Mouse (Mus musculus): Measurements from ENCODE around the gene Flywch2.

Flywch2 gene

DNA sequence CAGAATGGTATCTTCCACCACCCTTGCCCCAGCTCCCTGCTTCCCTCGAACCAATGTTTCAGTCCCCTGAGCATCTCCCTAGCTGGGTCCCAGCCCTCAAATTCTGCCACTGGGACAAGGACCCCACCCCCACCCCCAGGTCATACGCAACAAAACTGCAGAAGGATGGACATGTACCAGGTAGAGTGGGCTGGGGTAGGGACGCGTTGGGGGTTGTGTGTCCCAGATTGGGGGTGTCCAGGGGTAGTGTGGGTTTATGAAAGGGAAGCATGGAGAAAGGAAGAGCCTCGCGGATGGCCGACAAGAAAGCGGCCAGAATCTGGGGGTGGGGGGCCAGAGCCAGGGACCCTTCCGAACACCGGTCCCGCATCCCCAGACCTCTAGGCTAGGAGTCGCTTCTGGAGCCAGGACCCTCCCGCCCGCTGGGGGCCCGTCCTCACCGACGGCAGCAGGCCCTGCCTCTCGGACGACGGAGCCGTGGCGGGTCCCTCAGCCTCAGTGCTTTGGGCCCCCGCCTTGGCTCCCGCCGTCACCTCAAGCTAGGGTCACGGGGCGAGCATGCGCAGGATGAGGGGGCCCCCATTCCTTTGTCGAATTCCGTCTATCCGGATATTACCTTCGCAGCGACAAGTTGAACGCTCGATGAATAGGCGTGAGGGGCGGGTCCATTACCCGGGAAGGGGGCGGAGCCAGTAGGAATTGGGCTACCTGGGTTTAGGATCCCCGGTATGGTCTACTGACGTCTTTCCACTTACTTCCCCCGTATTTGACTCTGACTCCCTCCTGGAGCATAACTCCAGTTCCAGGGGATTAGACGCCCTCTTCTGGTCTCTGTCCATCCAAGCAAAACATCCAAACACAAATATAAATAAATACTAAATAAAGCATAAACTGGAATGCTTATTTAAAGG, at the start of gene Flywch2:
Flywch2 (minus strand) TSS at position 521 of the 911 bp plus-strand sequence.
- peak; percentile 58 to 80 for DNase-seq (ENCODE audit: low spot score in 2 of 2)

DNA sequence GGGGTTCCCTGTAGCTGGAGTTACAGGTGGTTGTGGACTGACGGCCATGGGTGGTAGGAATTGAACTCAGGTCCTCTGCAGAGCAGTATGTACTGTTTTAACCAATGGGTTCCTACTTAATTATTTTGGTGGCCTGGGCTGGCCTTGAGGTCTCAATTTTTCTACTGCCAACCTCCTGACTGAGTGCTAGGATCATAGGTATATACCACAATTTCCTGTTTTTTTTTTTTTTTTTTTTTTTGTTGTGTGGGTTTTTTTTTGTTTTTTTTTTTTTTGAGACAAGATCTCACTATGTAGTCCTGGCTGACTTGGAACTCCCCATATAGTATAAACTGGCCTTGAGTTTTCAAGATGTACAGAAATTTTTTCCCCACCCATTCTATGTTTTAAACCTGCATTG, 45.3 kb upstream of the Flywch2 start:
- no peak for DNase-seq (ENCODE audit: low spot score in 2 of 2)

GRCm38 (mm10) chr17:23829064-23829619, 43.3 kb upstream of the Flywch2 start, which contains the start of gene Elob:
Gene Elob (minus strand): TSS chr17:23829136.
- peak in 1 of 2 experiments; percentile 81 for DNase-seq (ENCODE audit: low spot score in 2 of 2)

DNA sequence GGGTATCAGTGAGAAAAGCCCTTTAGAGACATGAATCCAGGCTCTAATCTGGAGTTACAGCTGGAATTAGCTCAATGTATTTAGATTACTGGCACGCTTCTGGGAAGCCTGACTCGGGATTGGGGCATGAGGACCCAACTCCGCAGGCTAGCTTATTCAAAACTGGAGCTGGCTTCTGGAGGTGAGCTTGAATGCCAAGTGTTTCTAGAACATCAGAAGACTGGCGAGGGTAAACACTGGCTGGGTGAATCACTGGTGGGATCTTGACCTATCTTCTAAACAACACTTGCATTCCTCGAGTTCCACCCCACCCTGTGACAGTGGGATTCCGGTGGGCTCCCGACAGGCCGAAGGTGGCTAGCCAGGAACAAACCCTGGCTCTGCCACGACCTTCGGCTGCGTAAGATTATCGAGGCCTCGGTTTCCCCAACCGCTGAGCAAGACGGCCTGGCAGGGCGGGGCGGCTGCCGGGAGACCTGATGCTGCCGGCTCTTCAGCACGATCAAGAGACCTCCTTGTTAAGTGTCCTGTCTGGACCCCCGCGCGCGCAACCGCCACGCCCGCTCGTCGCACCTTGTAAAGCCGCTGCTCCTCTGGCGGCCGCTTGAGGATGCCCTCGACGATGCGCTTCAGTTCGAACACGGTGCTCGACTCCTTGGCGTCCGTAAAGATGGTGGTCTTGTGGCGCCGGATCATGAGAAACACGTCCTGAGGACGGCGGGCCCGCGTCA, 42.6 kb upstream of the Flywch2 start:
- DNase-seq (ENCODE audit: low spot score in 2 of 2) = peak in 1 of 2 experiments; percentile 62

DNA sequence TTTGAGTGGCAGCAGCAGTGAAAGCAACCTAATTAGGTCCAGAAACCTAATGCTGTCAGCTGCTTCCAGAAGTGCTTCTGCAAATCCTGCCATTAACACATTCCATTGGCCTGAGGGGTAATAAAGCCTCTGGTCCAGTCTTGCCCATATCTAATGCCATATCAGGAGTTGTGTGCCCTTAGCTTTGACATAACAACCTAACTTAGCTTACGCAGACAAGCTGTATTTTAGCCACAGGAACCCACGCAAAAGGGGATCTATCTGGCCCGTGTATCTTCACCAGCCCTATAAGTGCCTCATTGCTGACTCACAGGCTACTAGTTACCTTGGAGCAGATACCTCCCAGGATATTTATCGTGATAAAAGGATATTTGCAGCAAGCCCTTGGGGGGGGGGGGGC, 39.7 kb upstream of the Flywch2 start:
- DNase-seq (ENCODE audit: low spot score in 2 of 2) = no peak

GRCm38 (mm10) chr17:23823614-23824013, 37.7 kb upstream of the Flywch2 start:
- no peak for DNase-seq (ENCODE audit: low spot score in 2 of 2)

DNA sequence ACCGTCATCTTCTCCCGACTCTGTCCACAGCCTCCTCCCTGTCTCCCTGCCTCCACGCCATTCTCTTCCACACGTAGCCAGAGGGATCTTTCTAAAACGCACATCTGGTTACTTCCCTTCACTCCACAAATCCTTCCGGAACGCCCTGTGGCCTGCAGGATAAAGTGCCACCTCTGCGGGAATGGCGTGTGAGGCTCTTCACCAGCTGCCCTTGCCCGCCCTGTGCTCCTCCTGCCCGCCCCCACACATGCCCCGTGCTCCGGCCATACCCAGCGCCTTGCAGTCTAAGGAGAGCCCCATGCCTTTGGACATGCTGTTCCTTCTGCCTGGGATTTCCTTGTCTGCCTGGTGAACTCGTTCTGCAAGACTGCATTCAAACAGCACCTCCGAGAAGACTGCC, 37.1 kb upstream of the Flywch2 start:
- DNase-seq (ENCODE audit: low spot score in 2 of 2) = no peak

DNA sequence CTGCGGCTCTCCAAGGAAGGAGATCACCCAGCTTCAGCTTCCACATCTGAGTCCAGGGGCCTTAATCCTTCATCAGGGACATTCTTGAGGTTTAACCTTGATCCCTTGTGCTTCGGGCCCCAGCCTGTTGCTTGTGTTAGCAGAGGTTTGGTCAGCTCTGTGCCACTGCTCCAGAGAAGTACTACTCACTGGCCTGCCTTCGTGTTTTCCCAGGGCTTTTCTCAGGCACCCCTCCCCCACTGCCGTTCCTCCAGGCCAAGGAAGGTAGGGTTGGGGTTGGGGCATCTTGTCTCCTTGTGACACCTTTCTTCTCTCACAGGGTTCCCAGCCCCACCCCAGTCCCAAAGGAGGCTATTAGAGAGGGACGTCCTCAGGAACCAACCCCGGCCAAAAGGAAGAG, 36.2 kb upstream of the Flywch2 start:
- DNase-seq (ENCODE audit: low spot score in 2 of 2) = no peak

DNA sequence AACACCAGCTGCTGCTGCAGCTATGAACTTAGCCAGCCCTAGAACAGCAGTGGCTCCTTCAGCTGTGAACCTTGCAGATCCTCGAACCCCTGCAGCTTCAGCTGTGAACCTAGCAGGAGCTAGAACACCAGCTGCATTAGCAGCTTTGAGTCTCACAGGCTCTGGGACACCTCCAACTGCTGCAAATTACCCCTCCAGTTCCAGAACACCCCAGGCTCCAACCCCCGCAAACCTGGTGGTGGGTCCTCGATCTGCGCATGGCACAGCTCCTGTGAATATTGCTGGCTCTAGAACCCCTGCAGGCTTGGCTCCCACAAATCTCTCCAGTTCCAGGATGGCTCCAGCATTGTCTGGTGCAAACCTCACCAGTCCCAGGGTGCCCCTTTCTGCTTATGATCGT, 34.9 kb upstream of the Flywch2 start:
- DNase-seq (ENCODE audit: low spot score in 2 of 2) = no peak

DNA sequence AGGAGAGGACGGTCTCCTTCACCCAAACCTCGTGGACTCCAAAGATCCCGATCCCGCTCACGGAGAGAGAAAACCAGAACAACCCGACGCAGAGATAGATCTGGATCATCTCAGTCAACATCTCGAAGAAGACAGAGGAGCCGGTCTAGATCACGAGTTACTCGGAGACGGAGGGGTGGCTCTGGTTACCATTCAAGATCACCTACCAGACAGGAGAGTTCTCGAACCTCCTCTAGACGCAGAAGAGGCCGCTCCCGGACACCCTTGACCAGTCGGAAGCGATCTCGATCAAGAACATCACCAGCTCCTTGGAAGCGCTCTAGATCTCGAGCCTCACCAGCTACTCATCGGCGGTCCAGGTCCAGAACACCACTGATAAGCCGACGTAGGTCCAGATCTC, 33.4 kb upstream of the Flywch2 start:
- no peak for DNase-seq (ENCODE audit: low spot score in 2 of 2)

DNA sequence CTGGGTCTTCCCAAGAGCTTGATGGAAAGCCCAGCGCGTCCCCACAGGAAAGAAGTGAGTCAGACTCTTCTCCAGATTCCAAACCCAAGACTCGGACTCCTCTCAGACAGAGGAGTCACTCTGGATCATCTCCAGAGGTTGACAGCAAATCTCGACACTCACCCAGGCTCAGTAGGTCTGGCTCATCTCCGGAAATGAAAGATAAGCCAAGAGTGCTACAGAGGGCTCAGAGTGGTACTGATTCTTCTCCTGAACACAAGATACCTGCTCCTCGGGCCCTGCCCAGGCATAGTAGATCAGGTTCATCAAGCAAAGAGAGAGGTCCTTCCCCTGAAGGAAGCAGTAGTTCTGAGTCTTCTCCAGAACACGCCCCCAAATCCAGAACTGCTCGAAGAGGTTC, 32.7 kb upstream of the Flywch2 start:
- DNase-seq (ENCODE audit: low spot score in 2 of 2) = no peak

GRCm38 (mm10) chr17:23815641-23816040, 29.8 kb upstream of the Flywch2 start:
- no peak for DNase-seq (ENCODE audit: low spot score in 2 of 2)

- no peak for DNase-seq (ENCODE audit: low spot score in 2 of 2)
Observed at GRCm38 (mm10) chr17:23807918-23808317, 22.0 kb upstream of the Flywch2 start.

DNA sequence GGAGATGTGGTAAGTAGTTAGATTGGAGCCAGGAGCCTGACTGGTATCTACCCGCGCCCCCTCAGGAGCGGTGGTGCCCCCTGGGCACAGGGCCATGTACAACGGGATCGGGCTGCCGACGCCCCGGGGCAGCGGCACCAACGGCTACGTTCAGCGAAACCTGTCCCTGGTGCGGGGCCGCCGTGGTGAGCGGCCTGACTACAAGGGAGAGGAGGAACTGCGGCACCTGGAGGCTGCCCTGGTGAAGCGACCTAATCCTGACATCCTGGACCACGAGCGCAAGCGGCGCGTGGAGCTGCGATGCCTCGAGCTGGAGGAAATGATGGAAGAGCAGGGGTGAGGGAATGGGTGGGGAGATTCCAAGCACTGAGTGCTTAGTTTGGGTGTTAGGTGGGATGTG, 21.0 kb upstream of the Flywch2 start:
- no peak for DNase-seq (ENCODE audit: low spot score in 2 of 2)

- no peak for DNase-seq (ENCODE audit: low spot score in 2 of 2)
Observed at GRCm38 (mm10) chr17:23804426-23805085, 18.7 kb upstream of the Flywch2 start.

- DNase-seq (ENCODE audit: low spot score in 2 of 2) = peak; percentile 56 to 84
Observed at GRCm38 (mm10) chr17:23803366-23804041, 17.6 kb upstream of the Flywch2 start.

- peak; percentile 88 to 95 for DNase-seq (ENCODE audit: low spot score in 2 of 2)
Observed at GRCm38 (mm10) chr17:23802746-23803365, 17.0 kb upstream of the Flywch2 start.

DNA sequence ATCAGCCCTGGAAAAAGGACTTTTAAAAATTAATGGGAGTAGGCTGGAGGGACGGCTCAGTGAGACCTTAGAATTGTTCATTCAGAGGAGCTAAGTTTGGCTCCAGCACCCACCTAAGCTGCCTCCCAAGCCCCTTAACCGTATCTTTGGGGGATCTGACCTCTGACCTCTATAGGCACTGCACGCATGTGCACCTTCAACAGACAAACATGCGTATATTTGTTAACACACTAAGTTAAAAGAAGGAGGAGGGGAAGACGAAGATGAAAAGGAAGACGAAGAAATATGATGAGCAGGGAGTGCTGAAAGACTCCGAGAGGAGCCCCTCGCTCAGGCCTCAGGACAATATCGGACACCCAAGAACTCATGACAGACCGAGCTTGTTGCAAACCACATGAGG, 15.7 kb upstream of the Flywch2 start:
- DNase-seq (ENCODE audit: low spot score in 2 of 2) = no peak

DNA sequence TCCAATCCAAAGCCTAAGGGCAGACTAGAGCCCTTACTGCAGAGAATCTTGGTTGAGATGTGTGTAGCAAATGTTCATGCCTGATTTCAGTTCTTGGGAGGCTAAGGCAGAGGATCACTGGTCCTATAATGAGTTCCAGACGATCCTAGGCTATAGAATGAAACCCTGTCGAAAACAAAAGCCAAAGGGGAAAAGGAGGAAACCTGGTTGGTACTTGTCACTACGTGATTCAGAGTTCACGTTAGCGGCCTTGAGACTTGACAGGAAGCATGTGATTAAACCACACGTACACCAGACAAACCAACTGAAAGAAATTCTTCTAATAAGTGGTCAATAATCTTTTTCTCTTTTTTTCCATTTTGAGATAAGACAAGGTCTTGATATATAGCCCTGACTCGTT, 11.4 kb upstream of the Flywch2 start:
- DNase-seq (ENCODE audit: low spot score in 2 of 2) = no peak

GRCm38 (mm10) chr17:23795323-23795722, 9.4 kb upstream of the Flywch2 start:
- DNase-seq (ENCODE audit: low spot score in 2 of 2) = no peak

GRCm38 (mm10) chr17:23791079-23791357, 5.1 kb upstream of the Flywch2 start:
- DNase-seq (ENCODE audit: low spot score in 2 of 2) = no peak

Data from cerebellum, postnatal 4 days (tissue).